Mouse (Mus musculus): ENCODE data around the gene Kcnip4. TPM values are rescaled to one million over a fixed set of nuclear protein-coding genes. Genes with fewer than 3 reads are reported as not detected.

Kcnip4 gene
- polyA plus RNA-seq, 1 experiment, result not detected

DNA sequence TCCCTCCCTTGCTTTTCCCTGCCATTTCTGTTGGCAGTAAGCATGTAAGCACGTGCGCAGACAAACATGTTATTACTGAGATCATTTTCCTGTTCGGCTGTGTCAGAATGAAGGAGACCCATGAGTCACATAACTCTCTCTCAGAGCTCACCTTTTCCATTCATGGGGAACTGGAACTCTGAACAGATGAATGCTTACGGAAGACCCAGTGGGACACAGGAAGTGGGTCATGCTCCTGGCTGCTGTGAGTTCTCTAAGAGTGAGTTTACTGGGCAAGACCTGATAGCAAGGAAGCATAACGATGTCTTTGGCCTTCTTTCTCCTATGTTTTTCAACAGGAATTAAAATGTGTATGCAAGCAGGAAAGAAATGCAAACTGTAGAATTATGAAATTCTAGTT lies 917.8 kb downstream of the Kcnip4 start:
- no peak overlapping the region for H3K4me3 ChIP-seq (ENCODE audit: low read depth, low read length)
- H3K27me3 ChIP-seq (ENCODE audit: control insufficient read depth, insufficient read depth, low read length), result no peaks in the 10 kb centered on the region
- no peaks in the 10 kb centered on the region for H3K36me3 ChIP-seq (ENCODE audit: control insufficient read depth, insufficient read depth, low read length)
- H3K27ac ChIP-seq (ENCODE audit: insufficient read depth, low read depth, low read length), result no peak overlapping the region
- TF ChIP-seq CTCF (IDR thresholded peaks at IDR 0.05; ENCODE audit: extremely low read depth, insufficient read length, insufficient replicate concordance, low read depth, low read length), result no peak
- WGBS, result 88% methylated on average over 5 of the region's 5 CpGs
- H3K4me1 ChIP-seq (ENCODE audit: control insufficient read depth, insufficient read depth, insufficient read length, low read length), result no peaks in the 10 kb centered on the region

DNA sequence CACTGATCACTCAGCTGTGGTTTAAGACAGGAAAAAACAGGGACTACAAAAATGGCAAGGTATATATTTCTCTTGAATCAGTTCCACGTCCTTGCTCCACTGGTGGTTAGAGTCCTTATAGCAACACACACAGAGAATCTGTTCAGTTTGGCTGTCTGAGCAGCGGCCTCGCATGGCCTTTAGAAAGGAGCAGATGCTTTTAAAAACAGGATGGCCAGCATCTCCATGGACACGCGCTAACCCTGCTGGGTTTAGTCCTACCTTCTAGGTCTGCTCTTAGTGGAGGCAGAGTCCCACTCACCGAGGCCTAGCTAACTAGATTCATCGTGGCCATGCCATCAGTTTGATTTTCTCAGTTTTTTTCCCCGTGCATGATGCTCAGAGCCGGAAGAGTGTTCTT lies 918.4 kb downstream of the Kcnip4 start:
- Histone ChIP-seq H3K27me3 (ENCODE audit: control insufficient read depth, insufficient read depth, low read length) (no peaks in the 10 kb centered on the region), H3K36me3 (ENCODE audit: control insufficient read depth, insufficient read depth, low read length) (no peaks in the 10 kb centered on the region), H3K4me1 (ENCODE audit: control insufficient read depth, insufficient read depth, insufficient read length, low read length) (no peaks in the 10 kb centered on the region), H3K4me3 (ENCODE audit: low read depth, low read length) (no peak overlapping the region), H3K27ac (ENCODE audit: insufficient read depth, low read depth, low read length) (no peak overlapping the region)
- WGBS, result 90% methylated on average over 9 of the region's 9 CpGs
- TF ChIP-seq CTCF (IDR thresholded peaks at IDR 0.05; ENCODE audit: extremely low read depth, insufficient read length, insufficient replicate concordance, low read depth, low read length), result no peak
- no peak for TF ChIP-seq POLR2A (IDR thresholded peaks at IDR 0.05; ENCODE audit: low read depth, low read length)

DNA sequence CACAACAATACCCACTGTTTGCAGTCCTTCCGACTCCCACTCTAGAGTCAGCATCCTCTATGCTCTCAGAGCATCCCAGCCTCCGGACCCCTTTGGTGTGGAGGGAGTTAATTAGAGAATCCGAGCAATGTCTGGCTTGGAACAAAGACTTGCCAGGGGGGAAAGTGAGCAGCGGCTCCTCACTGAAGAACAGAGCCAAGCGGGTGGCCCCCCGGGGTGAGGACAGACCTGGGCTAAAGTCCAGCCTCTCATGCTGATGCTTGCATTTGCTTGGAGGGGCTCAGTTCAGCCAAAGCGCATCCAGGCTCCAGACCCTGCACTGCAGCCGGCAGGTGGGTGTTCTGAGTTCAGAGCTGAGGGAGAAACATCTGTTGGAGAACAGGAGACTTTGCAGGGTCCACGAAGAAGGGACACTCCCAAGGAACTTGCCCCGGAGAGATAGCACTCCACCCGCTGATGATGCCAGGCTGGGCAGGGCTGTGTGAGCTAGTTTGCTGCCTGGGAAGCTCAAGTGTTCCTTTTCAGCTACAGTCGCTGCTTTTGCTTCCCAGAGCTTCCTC lies 925.1 kb downstream of the Kcnip4 start:
- WGBS, result 2% methylated on average over 12 of the region's 12 CpGs
- TF ChIP-seq CTCF (IDR thresholded peaks at IDR 0.05; ENCODE audit: extremely low read depth, insufficient read length, insufficient replicate concordance, low read depth, low read length) (no peak), POLR2A (IDR thresholded peaks at IDR 0.05; ENCODE audit: low read depth, low read length) (no peak)
- Histone ChIP-seq H3K27ac (ENCODE audit: insufficient read depth, low read depth, low read length) (no peak overlapping the region), H3K4me3 (ENCODE audit: low read depth, low read length) (no peak overlapping the region), H3K27me3 (ENCODE audit: control insufficient read depth, insufficient read depth, low read length) (no peaks in the 10 kb centered on the region), H3K36me3 (ENCODE audit: control insufficient read depth, insufficient read depth, low read length) (no peaks in the 10 kb centered on the region), H3K4me1 (ENCODE audit: control insufficient read depth, insufficient read depth, insufficient read length, low read length) (no peaks in the 10 kb centered on the region)

DNA sequence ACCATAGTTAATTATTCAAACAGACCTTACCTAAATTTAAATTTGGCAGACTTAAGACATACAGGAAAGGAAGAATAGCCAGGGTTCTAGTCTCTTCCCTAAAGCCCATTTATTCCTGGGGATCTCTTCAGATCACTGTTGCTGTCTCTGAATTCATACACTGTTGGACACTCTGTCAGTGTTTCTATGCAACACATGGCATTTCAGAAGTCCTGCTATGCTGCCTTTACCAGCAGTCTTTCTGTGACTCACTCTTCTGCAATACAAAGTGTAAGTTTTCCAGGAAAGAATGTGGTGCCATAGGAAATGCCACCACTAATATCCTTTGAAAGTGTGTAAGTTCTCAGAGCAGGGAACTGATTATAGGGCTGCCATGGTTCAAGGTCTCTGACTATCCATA lies 936.7 kb downstream of the Kcnip4 start:
- TF ChIP-seq POLR2A (IDR thresholded peaks at IDR 0.05; ENCODE audit: low read depth, low read length) (no peak), CTCF (IDR thresholded peaks at IDR 0.05; ENCODE audit: extremely low read depth, insufficient read length, insufficient replicate concordance, low read depth, low read length) (no peak)
- H3K4me1 ChIP-seq (ENCODE audit: control insufficient read depth, insufficient read depth, insufficient read length, low read length), result no peaks in the 10 kb centered on the region
- no peaks in the 10 kb centered on the region for H3K27me3 ChIP-seq (ENCODE audit: control insufficient read depth, insufficient read depth, low read length)
- H3K27ac ChIP-seq (ENCODE audit: insufficient read depth, low read depth, low read length), result no peak overlapping the region
- no peak overlapping the region for H3K4me3 ChIP-seq (ENCODE audit: low read depth, low read length)
- H3K36me3 ChIP-seq (ENCODE audit: control insufficient read depth, insufficient read depth, low read length), result no peaks in the 10 kb centered on the region

DNA sequence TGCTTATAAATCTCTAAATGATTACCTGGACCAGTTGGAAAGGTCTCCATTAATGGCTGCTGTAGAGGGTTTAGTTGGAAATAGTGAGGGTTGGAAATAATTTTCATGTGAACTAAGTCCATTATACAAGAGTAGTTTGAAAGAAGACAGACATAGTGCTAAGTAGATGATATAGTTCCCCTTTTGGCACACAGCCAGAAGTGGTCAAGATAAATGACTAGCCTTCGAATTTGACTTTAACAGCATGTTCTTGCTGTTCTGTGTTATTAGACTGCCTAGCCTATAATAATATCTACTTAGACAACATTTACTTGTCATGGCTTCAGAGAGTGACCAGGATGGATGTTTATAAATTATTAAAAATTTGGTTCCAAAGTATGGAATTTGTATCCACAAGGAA lies 941.3 kb downstream of the Kcnip4 start:
- H3K36me3 ChIP-seq (ENCODE audit: control insufficient read depth, insufficient read depth, low read length), result no peaks in the 10 kb centered on the region
- no peak overlapping the region for H3K4me3 ChIP-seq (ENCODE audit: low read depth, low read length)
- 9% methylated on average over 1 of the region's 1 CpGs for WGBS
- no peaks in the 10 kb centered on the region for H3K27me3 ChIP-seq (ENCODE audit: control insufficient read depth, insufficient read depth, low read length)
- no peaks in the 10 kb centered on the region for H3K4me1 ChIP-seq (ENCODE audit: control insufficient read depth, insufficient read depth, insufficient read length, low read length)
- H3K27ac ChIP-seq (ENCODE audit: insufficient read depth, low read depth, low read length), result no peak overlapping the region
- TF ChIP-seq CTCF (IDR thresholded peaks at IDR 0.05; ENCODE audit: extremely low read depth, insufficient read length, insufficient replicate concordance, low read depth, low read length) (no peak), POLR2A (IDR thresholded peaks at IDR 0.05; ENCODE audit: low read depth, low read length) (no peak)

DNA sequence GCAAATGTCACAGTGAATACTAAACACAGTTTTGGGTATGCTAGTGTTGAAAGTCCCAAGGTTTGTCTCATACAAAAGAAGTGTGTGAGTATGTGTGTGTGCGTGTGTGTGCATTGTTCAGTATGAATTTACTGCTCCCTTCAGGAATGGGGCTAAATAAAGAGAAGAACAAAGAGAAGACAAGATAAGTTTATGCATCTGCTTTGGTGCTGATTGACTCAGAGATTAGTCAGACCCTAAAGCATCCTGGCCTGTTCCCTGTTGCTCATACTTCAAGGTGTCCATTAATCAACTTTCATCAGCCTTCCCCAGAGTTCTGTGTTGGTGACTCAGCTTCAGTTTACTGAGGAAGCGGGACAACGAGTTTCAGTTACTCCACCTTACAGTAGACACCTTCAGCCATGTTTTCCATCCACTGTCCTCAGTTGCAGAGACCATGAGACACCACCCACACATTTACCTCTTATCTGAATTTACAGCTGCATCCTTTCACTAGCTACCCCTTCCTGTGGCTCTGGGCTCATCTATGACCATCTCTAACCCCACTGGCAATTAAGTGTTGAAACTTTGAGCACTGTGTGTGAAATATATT lies 960.6 kb downstream of the Kcnip4 start:
- TF ChIP-seq POLR2A (IDR thresholded peaks at IDR 0.05; ENCODE audit: low read depth, low read length), result no peak
- TF ChIP-seq CTCF (IDR thresholded peaks at IDR 0.05; ENCODE audit: extremely low read depth, insufficient read length, insufficient replicate concordance, low read depth, low read length), result no peak
- 67% methylated on average over 3 of the region's 3 CpGs for WGBS
- Histone ChIP-seq H3K4me1 (ENCODE audit: control insufficient read depth, insufficient read depth, insufficient read length, low read length) (no peaks in the 10 kb centered on the region), H3K4me3 (ENCODE audit: low read depth, low read length) (no peak overlapping the region), H3K27me3 (ENCODE audit: control insufficient read depth, insufficient read depth, low read length) (no peaks in the 10 kb centered on the region), H3K27ac (ENCODE audit: insufficient read depth, low read depth, low read length) (no peak overlapping the region), H3K36me3 (ENCODE audit: control insufficient read depth, insufficient read depth, low read length) (no peaks in the 10 kb centered on the region)

DNA sequence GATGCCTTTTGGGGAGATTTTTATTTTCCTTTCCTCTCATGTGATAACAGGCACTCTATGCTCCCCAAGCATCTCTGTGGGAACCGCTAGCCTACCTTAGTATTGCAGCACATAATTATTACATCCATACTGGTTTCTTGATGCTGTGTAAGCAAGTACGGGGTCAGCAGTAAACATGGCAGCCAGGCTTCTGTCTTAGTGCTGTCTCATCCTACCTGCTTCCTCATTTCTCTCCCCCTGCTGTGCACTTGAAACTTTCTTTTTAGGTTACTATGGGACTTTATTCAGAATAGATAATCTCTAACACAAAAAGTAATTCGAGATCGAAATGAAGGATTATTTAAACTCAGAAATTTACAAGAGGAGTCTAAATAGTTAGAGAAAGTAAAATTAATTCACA lies 973.0 kb downstream of the Kcnip4 start:
- no peaks in the 10 kb centered on the region for H3K4me1 ChIP-seq (ENCODE audit: control insufficient read depth, insufficient read depth, insufficient read length, low read length)
- 77% methylated on average over 4 of the region's 4 CpGs for WGBS
- H3K27ac ChIP-seq (ENCODE audit: insufficient read depth, low read depth, low read length), result no peak overlapping the region
- no peak overlapping the region for H3K4me3 ChIP-seq (ENCODE audit: low read depth, low read length)
- no peaks in the 10 kb centered on the region for H3K36me3 ChIP-seq (ENCODE audit: control insufficient read depth, insufficient read depth, low read length)
- H3K27me3 ChIP-seq (ENCODE audit: control insufficient read depth, insufficient read depth, low read length), result no peaks in the 10 kb centered on the region
- no peak for TF ChIP-seq POLR2A (IDR thresholded peaks at IDR 0.05; ENCODE audit: low read depth, low read length)
- TF ChIP-seq CTCF (IDR thresholded peaks at IDR 0.05; ENCODE audit: extremely low read depth, insufficient read length, insufficient replicate concordance, low read depth, low read length), result no peak

Measured in small intestine, adult 2 months (tissue).